Mouse (Mus musculus) liver, postnatal 0 days (tissue): ENCODE results near the gene Nr2f1.

Experiments
- CTCF ChIP-seq: sonication (generic); IDR thresholded peaks from 2 replicates; pipeline ENCODE4 v1.5.1; 2016; ENCODE audit warnings: antibody characterized with exemption, low read depth
- EP300 ChIP-seq: IDR thresholded peaks from 2 replicates; pipeline ENCODE4 v1.6.1; 2016; ENCODE audit warnings: antibody characterized with exemption, low read depth, mild to moderate bottlenecking

GRCm38 (mm10) chr13:78164941-78165340 is 34.6 kb downstream of the Nr2f1 start:
- TF ChIP-seq CTCF (no peak), EP300 (no peak)
